In the genomic region with DNA sequence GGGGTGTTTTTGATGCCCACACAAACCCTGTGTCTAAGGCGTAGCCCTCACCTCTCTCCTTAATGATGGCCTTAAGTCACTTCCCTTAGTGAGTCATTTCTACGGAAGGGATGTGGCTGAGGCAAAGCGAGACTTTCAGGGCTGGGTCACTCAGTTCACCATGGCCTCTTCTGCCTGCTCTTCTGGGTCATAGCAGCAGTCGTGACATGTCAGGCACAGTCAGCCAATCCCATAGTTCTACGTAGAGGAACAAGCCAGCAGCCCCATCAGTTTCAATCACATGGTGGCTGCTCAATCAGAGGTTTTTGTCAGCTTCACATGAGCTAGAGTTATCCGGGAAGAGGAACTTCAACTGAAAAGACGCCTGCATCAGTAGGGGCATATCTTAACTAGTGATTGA, we compare ENCODE assay signal across 18 mouse cellular contexts.
A peak's percentile ranks its signal among the peaks of the same experiment; 100 is the strongest.
DNase-seq lines count a peak whose midpoint lies in the region; ATAC-seq and TF ChIP-seq lines count a peak whose summit lies in the region.
"Had no signal": no experiment of that assay in that cellular context is flagged by ENCODE, and none has a peak within 500 bp of the region (broad histone marks: within the 10 kb centered on the region; RNA-seq: fewer than 3 reads in every experiment).

No protein-coding gene starts in this region.

- H3K9me3 ChIP-seq in hindbrain, embryonic 10.5 days = peaks cover 9% of the 10 kb centered on the region; the same call in 1 of the 2 replicates
- H3K9me3 ChIP-seq: intestine, embryonic 15.5 days had no signal

- no peak for DNase-seq in frontal cortex, postnatal 14 days (ENCODE audit: low spot score in 2 of 2)
- DNase-seq in 416B (ENCODE audit: low read depth) = peak; percentile 80
- DNase-seq in monocyte, adult 2 months (ENCODE audit: low read depth in 1 of 2, low spot score in 2 of 2) = peak; percentile 77 to 91
- DNase-seq in adrenal gland, postnatal 4 days (ENCODE audit: low spot score in 2 of 2) = no peak
- DNase-seq in hindbrain, embryonic 10.5 days (ENCODE audit: low spot score) = no peak
- DNase-seq in testis, postnatal 14 days (ENCODE audit: low spot score) = no peak
- DNase-seq: adrenal gland, postnatal 10 days; cerebellum, postnatal 10 days; forebrain, postnatal 0 days; gastrocnemius, postnatal 10 days; right cerebral cortex, postnatal 4 days had no signal

- 25% methylated on average over 7 of the region's 7 CpGs for WGBS in bone marrow, adult 2 months
- 79% methylated on average over 7 of the region's 7 CpGs for whole genome bisulfite sequencing in hindbrain, embryonic 10.5 days

- peaks cover 11% of the 10 kb centered on the region; the same call in 1 of the 2 replicates for H3K27me3 ChIP-seq in hindbrain, embryonic 10.5 days (ENCODE audit: insufficient read depth, poor library complexity, severe bottlenecking)
- H3K27me3 ChIP-seq: intestine, embryonic 15.5 days; midbrain, embryonic 13.5 days had no signal

- no peak overlapping the region for H3K4me3 ChIP-seq in bone marrow, adult 2 months (replicated peaks; ENCODE audit: control insufficient read depth, low read depth, low read length)
- H3K4me3 ChIP-seq in hindbrain, embryonic 10.5 days = no peak overlapping the region
- H3K4me3 ChIP-seq: heart, embryonic 12.5 days; intestine, embryonic 15.5 days; left cerebral cortex, adult 2 months; midbrain, embryonic 13.5 days had no signal

- peak overlapping the region; percentile 16 for H3K27ac ChIP-seq in bone marrow, adult 2 months (ENCODE audit: control insufficient read depth, insufficient read depth, low read depth, low read length, poor library complexity)
- no peak overlapping the region for H3K27ac ChIP-seq in hindbrain, embryonic 10.5 days
- H3K27ac ChIP-seq: intestine, embryonic 15.5 days; kidney, postnatal 0 days; left cerebral cortex, adult 2 months; midbrain, embryonic 13.5 days had no signal

- TF ChIP-seq CTCF in bone marrow, adult 2 months (IDR thresholded peaks at IDR 0.05; ENCODE audit: control insufficient read depth, insufficient read depth, low read length) = no peak

- H3K36me3 ChIP-seq in hindbrain, embryonic 10.5 days = no peaks in the 10 kb centered on the region
- H3K36me3 ChIP-seq: heart, embryonic 12.5 days; intestine, embryonic 15.5 days; midbrain, embryonic 13.5 days had no signal

- TF ChIP-seq POLR2A in bone marrow, adult 2 months (IDR thresholded peaks at IDR 0.05; ENCODE audit: borderline replicate concordance, control insufficient read depth, low read depth, low read length) = no peak

- ATAC-seq in frontal cortex, adult (ENCODE audit: low TSS enrichment) = 0 out of 2 replicates have a peak, but pooled peaks have one; percentile 23
- ATAC-seq: forebrain, postnatal 0 days; intestine, embryonic 15.5 days; midbrain, embryonic 13.5 days had no signal

- no peaks in the 10 kb centered on the region; the same call in 1 of the 2 replicates for H3K4me1 ChIP-seq in bone marrow, adult 2 months (ENCODE audit: control insufficient read depth, insufficient read depth, low read length)
- H3K4me1 ChIP-seq in hindbrain, embryonic 10.5 days (replicated peaks) = peaks cover 11% of the 10 kb centered on the region
- H3K4me1 ChIP-seq: heart, embryonic 12.5 days; intestine, embryonic 15.5 days had no signal

Comparison
In these comparisons a context has a peak if more than half of its experiments do, and no peak if none do; other contexts are left out.
1. DNase-seq: peak in 416B (single experiment) and monocyte, adult 2 months (2 of 2); none in frontal cortex, postnatal 14 days (0 of 2), adrenal gland, postnatal 4 days (0 of 2), hindbrain, embryonic 10.5 days (single experiment) and testis, postnatal 14 days (single experiment).